Mouse (Mus musculus) megakaryocyte-erythroid progenitor cell, adult 5-6 weeks (primary cell): ENCODE measurements around the gene Atp6v1c2. TPM values are rescaled to one million over a fixed set of nuclear protein-coding genes. Genes with fewer than 3 reads are reported as not detected.

Source experiments
- ATAC-seq: replicated peaks from 2 replicates; pipeline ENCODE4 v1.8.0; 2016; ENCODE audit warnings: mild to moderate bottlenecking, inconsistent platforms; ENCODE audit not compliant: severe bottlenecking, poor library complexity, low FRiP score, low TSS enrichment
- total RNA-seq, 2 experiments: library from RNA; stranded (forward) in 1 of 2; stranded (reverse) in 1 of 2; fragments of 200-1000, 215-1000 nt in 1 of 2; fragments of >200 nt in 1 of 2; fragmentation: Nextera tagmentation in 1 of 2; gene quantifications; 2 replicates each; pipeline ENCODE4 v1.2.3; 2014 to 2017

Gene Atp6v1c2
- total RNA-seq, 2 experiments from 2014 or later, result not detected

- ATAC-seq, result peak; percentile 80
Measured at GRCm38 (mm10) chr12:17339114-17339905, 10.2 kb upstream of the Atp6v1c2 start.

GRCm38 (mm10) chr12:17338338-17338737 is 9.2 kb upstream of the Atp6v1c2 start:
- no peak for ATAC-seq

- no peak for ATAC-seq
Measured at GRCm38 (mm10) chr12:17333459-17333858, 4.3 kb upstream of the Atp6v1c2 start.

GRCm38 (mm10) chr12:17324549-17325470 is 4.3 kb downstream of the Atp6v1c2 start:
- no peak for ATAC-seq

GRCm38 (mm10) chr12:17318453-17318852 is 10.7 kb downstream of the Atp6v1c2 start:
- no peak for ATAC-seq

- no peak for ATAC-seq
Measured at GRCm38 (mm10) chr12:17317970-17318369, 11.2 kb downstream of the Atp6v1c2 start.

- no peak for ATAC-seq
Measured at GRCm38 (mm10) chr12:17316096-17316495, 13.1 kb downstream of the Atp6v1c2 start.

- no peak for ATAC-seq
Measured at GRCm38 (mm10) chr12:17310852-17311839, 18.0 kb downstream of the Atp6v1c2 start.

GRCm38 (mm10) chr12:17308246-17308645 is 20.9 kb downstream of the Atp6v1c2 start:
- ATAC-seq, result no peak

- no peak for ATAC-seq
Measured at GRCm38 (mm10) chr12:17305445-17305844, 23.7 kb downstream of the Atp6v1c2 start.

- no peak for ATAC-seq
Measured at GRCm38 (mm10) chr12:17299902-17300301, 29.3 kb downstream of the Atp6v1c2 start.

- ATAC-seq, result no peak
Measured at GRCm38 (mm10) chr12:17296899-17297298, 32.3 kb downstream of the Atp6v1c2 start.

GRCm38 (mm10) chr12:17290569-17290968 is 38.6 kb downstream of the Atp6v1c2 start:
- ATAC-seq, result no peak

GRCm38 (mm10) chr12:17289913-17290312 is 39.2 kb downstream of the Atp6v1c2 start:
- no peak for ATAC-seq

- no peak for ATAC-seq
Measured at GRCm38 (mm10) chr12:17289060-17289459, 40.1 kb downstream of the Atp6v1c2 start.

- ATAC-seq, result no peak
Measured at GRCm38 (mm10) chr12:17288496-17288895, 40.7 kb downstream of the Atp6v1c2 start.

GRCm38 (mm10) chr12:17273841-17274240 is 55.3 kb downstream of the Atp6v1c2 start:
- no peak for ATAC-seq

GRCm38 (mm10) chr12:17271272-17271671 is 57.9 kb downstream of the Atp6v1c2 start:
- ATAC-seq, result no peak

GRCm38 (mm10) chr12:17267316-17267715 is 61.8 kb downstream of the Atp6v1c2 start:
- ATAC-seq, result peak; percentile 20; the same call in 1 of the 2 replicates
